Mouse (Mus musculus) liver, embryonic 14.5 days (tissue): ENCODE measurements around the gene Gm6904. TPM values are rescaled to one million over a fixed set of nuclear protein-coding genes. Genes with fewer than 3 reads are reported as not detected.

Experiments
- ATAC-seq: fragments of 200-750 bp; cut with Nextera tagmentation; 2 replicates; pipeline ENCODE4 v1.8.0; 2017; ENCODE audit warnings: moderate number of reproducible peaks, mild to moderate bottlenecking, moderate library complexity; ENCODE audit not compliant: insufficient read depth
- DNase-seq, 3 experiments: peaks; one replicate each; pipeline ENCODE4 v3.0.0-alpha.2; 2012 to 2013; ENCODE audit warnings: low read depth in 3 of 3, low spot score in 3 of 3
- H3K27ac ChIP-seq: fragments of 300-500 bp; sonication (generic); 2 replicates; pipeline ENCODE4 v1.5.1; 2014; ENCODE audit warnings: moderate library complexity, mild to moderate bottlenecking, control low read depth, inconsistent platforms
- H3K27me3 ChIP-seq: fragments of 300-500 bp; sonication (generic); 2 replicates; pipeline ENCODE4 v1.6.1; 2014; ENCODE audit warnings: mild to moderate bottlenecking, low read length, moderate library complexity; ENCODE audit not compliant: control insufficient read depth, insufficient read depth
- H3K36me3 ChIP-seq: fragments of 300-500 bp; sonication (generic); replicated peaks from 2 replicates; pipeline ENCODE4 v1.6.1; 2014; ENCODE audit warnings: low read depth; ENCODE audit not compliant: control insufficient read depth, insufficient read depth
- H3K4me1 ChIP-seq, 2 experiments: fragments of 200-500 bp in 1 of 2; fragments of 300-500 bp in 1 of 2; sonication (generic) in 1 of 2; replicated peaks; 2 replicates each; pipeline ENCODE4 v1.6.1; 2012 to 2014; ENCODE audit warnings: antibody characterized with exemption in 1 of 2, inconsistent platforms in 1 of 2, low read length in 1 of 2; ENCODE audit not compliant: control insufficient read depth in 2 of 2, insufficient read depth in 2 of 2
- H3K4me2 ChIP-seq: fragments of 300-500 bp; sonication (generic); 2 replicates; pipeline ENCODE4 v1.6.1; 2014; ENCODE audit warnings: low read depth, mild to moderate bottlenecking, control low read depth, moderate library complexity
- H3K4me3 ChIP-seq, 2 experiments: fragments of 200-500 bp in 1 of 2; fragments of 300-500 bp in 1 of 2; sonication (generic) in 1 of 2; 2 replicates each; pipeline ENCODE4 v1.5.1; 2012 to 2014; ENCODE audit warnings: low read depth in 2 of 2, low read length in 2 of 2, mild to moderate bottlenecking in 2 of 2, control low read depth in 1 of 2, inconsistent platforms in 1 of 2, moderate library complexity in 1 of 2; ENCODE audit not compliant: insufficient read depth in 1 of 2
- H3K9ac ChIP-seq: fragments of 300-500 bp; sonication (generic); replicated peaks from 2 replicates; pipeline ENCODE4 v1.6.1; 2014; ENCODE audit warnings: mild to moderate bottlenecking, control low read depth, moderate library complexity
- H3K9me3 ChIP-seq: fragments of 300-500 bp; sonication (generic); 2 replicates; pipeline ENCODE4 v1.6.1; 2016; ENCODE audit warnings: low read length, mixed read lengths; ENCODE audit not compliant: control insufficient read depth
- CTCF ChIP-seq: IDR thresholded peaks from 2 replicates; pipeline ENCODE4 v1.5.1; 2016; ENCODE audit warnings: antibody characterized with exemption, low read depth, control low read depth
- EP300 ChIP-seq: IDR thresholded peaks from 2 replicates; pipeline ENCODE4 v1.6.1; 2016; ENCODE audit warnings: antibody characterized with exemption, low read depth
- WGBS: fragments of 180-500 bp; shearing (Covaris S2); extraction: QIAGEN DNeasy Blood & Tissue Kit; methylation state at CpG from one replicate; pipeline ENCODE4 v1.1.7; 2014; ENCODE audit not compliant: insufficient replicate concordance; 5-methylcytosine and 5-hydroxymethylcytosine counted together
- polyA plus RNA-seq, 2 experiments: library from polyadenylated mRNA; depleted of rRNA in 1 of 2; stranded (reverse) in 1 of 2; unstranded in 1 of 2; fragments of >200 nt; fragmentation: Nextera tagmentation in 1 of 2; extraction: Ambion mirVana in 1 of 2; gene quantifications; 2 replicates each; pipeline versions ENCODE4 v1.2.1 to v1.2.3; 2012 to 2014

Gene Gm6904
- polyA plus RNA-seq, 2 experiments = not detected

GRCm38 (mm10) chr14:59233635-59234034, 26.4 kb downstream of the Gm6904 start:
- H3K9ac ChIP-seq = no peak overlapping the region
- ATAC-seq (no peak), DNase-seq (no peak)
- H3K4me1 ChIP-seq = no peaks in the 10 kb centered on the region
- 86% methylated on average over 9 of the region's 9 CpGs for WGBS
- no peak for TF ChIP-seq CTCF
- TF ChIP-seq EP300 = no peak
- no peak overlapping the region for H3K4me2 ChIP-seq
- no peak overlapping the region for H3K4me3 ChIP-seq
- no peak overlapping the region for H3K27ac ChIP-seq
- H3K36me3 ChIP-seq = peaks cover 3% of the 10 kb centered on the region; the same call in 1 of the 2 replicates
- H3K27me3 ChIP-seq = no peaks in the 10 kb centered on the region
- H3K9me3 ChIP-seq = no peaks in the 10 kb centered on the region

GRCm38 (mm10) chr14:59232003-59232402, 28.0 kb downstream of the Gm6904 start:
- H3K9ac ChIP-seq = no peak overlapping the region
- 44% methylated on average over 5 of the region's 5 CpGs for WGBS
- no peak overlapping the region for H3K4me2 ChIP-seq
- H3K36me3 ChIP-seq = peaks cover 3% of the 10 kb centered on the region; the same call in 1 of the 2 replicates
- no peaks in the 10 kb centered on the region for H3K9me3 ChIP-seq
- peak; percentile 14 to 17 (median 15) for DNase-seq
- peak; percentile 71 for ATAC-seq
- TF ChIP-seq CTCF = peak; percentile 67
- TF ChIP-seq EP300 = no peak
- no peak overlapping the region for H3K4me3 ChIP-seq
- no peaks in the 10 kb centered on the region for H3K27me3 ChIP-seq
- H3K4me1 ChIP-seq = no peaks in the 10 kb centered on the region
- H3K27ac ChIP-seq = no peak overlapping the region

GRCm38 (mm10) chr14:59230331-59230966, 29.6 kb downstream of the Gm6904 start:
- Histone ChIP-seq H3K4me3 (no peak overlapping the region), H3K9ac (no peak overlapping the region), H3K4me2 (no peak overlapping the region), H3K36me3 (peaks cover 3% of the 10 kb centered on the region), H3K4me1 (no peaks in the 10 kb centered on the region), H3K27ac (no peak overlapping the region), H3K27me3 (no peaks in the 10 kb centered on the region), H3K9me3 (no peaks in the 10 kb centered on the region)
- ATAC-seq = no peak
- TF ChIP-seq CTCF (no peak), EP300 (no peak)
- no peak for DNase-seq
- WGBS = 83% methylated on average over 21 of the region's 21 CpGs

GRCm38 (mm10) chr14:59229822-59230221, 30.2 kb downstream of the Gm6904 start:
- DNase-seq (no peak), ATAC-seq (no peak)
- no peak overlapping the region for H3K27ac ChIP-seq
- H3K4me3 ChIP-seq = no peak overlapping the region
- no peak overlapping the region for H3K9ac ChIP-seq
- H3K36me3 ChIP-seq = peaks cover 3% of the 10 kb centered on the region
- H3K4me1 ChIP-seq = no peaks in the 10 kb centered on the region
- H3K9me3 ChIP-seq = no peaks in the 10 kb centered on the region
- no peak for TF ChIP-seq EP300
- peak; percentile 13; the same call in 1 of the 2 replicates for TF ChIP-seq CTCF
- 78% methylated on average over 3 of the region's 3 CpGs for WGBS
- no peaks in the 10 kb centered on the region for H3K27me3 ChIP-seq
- no peak overlapping the region for H3K4me2 ChIP-seq

GRCm38 (mm10) chr14:59226240-59226639, 33.8 kb downstream of the Gm6904 start:
- no peak overlapping the region for H3K4me2 ChIP-seq
- no peak for DNase-seq
- no peaks in the 10 kb centered on the region for H3K4me1 ChIP-seq
- no peak overlapping the region for H3K4me3 ChIP-seq
- H3K9ac ChIP-seq = no peak overlapping the region
- 84% methylated on average over 11 of the region's 11 CpGs for WGBS
- ATAC-seq = no peak
- TF ChIP-seq EP300 (no peak), CTCF (0 out of 2 replicates have a peak, but pooled peaks have one; percentile 22)
- H3K27me3 ChIP-seq = no peaks in the 10 kb centered on the region
- H3K9me3 ChIP-seq = no peaks in the 10 kb centered on the region
- peaks cover 3% of the 10 kb centered on the region for H3K36me3 ChIP-seq
- no peak overlapping the region for H3K27ac ChIP-seq
